Mouse (Mus musculus) liver, embryonic 14.5 days (tissue): ENCODE results near the gene Atp2b4.

Experiments
- CTCF ChIP-seq: IDR thresholded peaks from 2 replicates; pipeline ENCODE4 v1.5.1; 2016; ENCODE audit warnings: antibody characterized with exemption, low read depth, control low read depth
- EP300 ChIP-seq: IDR thresholded peaks from 2 replicates; pipeline ENCODE4 v1.6.1; 2016; ENCODE audit warnings: antibody characterized with exemption, low read depth

DNA sequence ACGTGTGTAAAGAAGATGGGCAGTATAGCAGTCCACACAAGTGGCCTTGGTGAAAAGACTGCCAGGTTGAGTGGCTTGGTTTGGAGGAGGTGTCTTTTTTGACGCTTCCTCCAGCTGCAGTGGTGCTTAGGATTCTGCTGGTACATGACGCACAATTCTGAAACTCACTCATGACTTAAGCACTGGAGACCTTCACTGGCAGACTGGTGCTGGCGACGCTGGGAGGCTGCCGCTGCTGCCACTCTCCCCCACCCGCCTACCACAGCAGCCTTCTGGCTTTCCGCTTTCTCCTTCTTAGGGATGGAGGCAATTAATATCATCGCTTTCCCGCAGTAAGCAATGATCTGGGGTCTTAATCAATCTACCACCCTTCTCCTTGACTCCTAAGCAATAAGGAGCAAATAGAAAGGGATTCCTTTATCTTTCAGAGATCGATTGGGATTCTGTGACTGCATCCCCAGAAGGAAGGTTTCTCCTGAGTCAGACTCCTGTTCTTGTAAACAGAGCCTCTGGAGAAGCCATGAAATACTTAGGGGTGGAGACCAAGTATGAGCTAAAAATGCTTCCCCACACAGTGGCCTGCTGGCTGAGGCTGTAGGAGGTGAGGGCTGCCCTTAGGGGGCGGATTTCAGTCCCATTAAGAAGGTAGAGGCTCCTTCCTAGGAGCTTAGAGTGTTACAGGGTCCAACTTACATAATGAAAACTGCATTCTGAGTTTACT lies 88.4 kb downstream of the Atp2b4 start:
- TF ChIP-seq CTCF (no peak), EP300 (no peak)
